Mouse (Mus musculus) E14TG2a.4 (cell line): ENCODE measurements around the gene Gm45717.
"Not testable (repeated sequence)": the region's sequence is repeated elsewhere in the genome, so short reads cannot be mapped to it uniquely, and the experiment has no call there.

Experiments used
- H3K27me3 ChIP-seq: 2 replicates; pipeline ENCODE4 v1.6.1; 2014; ENCODE audit warnings: low read length, control low read depth; ENCODE audit not compliant: insufficient read depth
- H3K36me3 ChIP-seq: 2 replicates; pipeline ENCODE4 v1.6.1; 2014; ENCODE audit warnings: low read length, control low read depth; ENCODE audit not compliant: insufficient read depth
- H3K4me1 ChIP-seq: replicated peaks from 2 replicates; pipeline ENCODE4 v1.6.1; 2014; ENCODE audit warnings: low read depth, low read length, control low read depth
- H3K4me3 ChIP-seq: replicated peaks from 2 replicates; pipeline ENCODE4 v1.5.1; 2014; ENCODE audit warnings: mild to moderate bottlenecking, low read length
- H3K9me3 ChIP-seq: 2 replicates; pipeline ENCODE4 v1.6.1; 2014; ENCODE audit warnings: low read length, control low read depth
- CTCF ChIP-seq: conservative IDR thresholded peaks from 2 replicates; pipeline ENCODE4 v1.5.1; 2014; ENCODE audit warnings: low read length
- NANOG ChIP-seq: IDR thresholded peaks from 2 replicates; pipeline ENCODE4 v1.6.1; 2014; ENCODE audit warnings: borderline replicate concordance, low read length, mixed read lengths
- POU5F1 ChIP-seq: IDR thresholded peaks from 2 replicates; pipeline ENCODE4 v1.6.1; 2014; ENCODE audit warnings: low read length, borderline replicate concordance

Gene Gm45717

GRCm38 (mm10) chr7:140973396-140974165 is 17.8 kb upstream of the Gm45717 start:
- Histone ChIP-seq H3K27me3 (no peaks in the 10 kb centered on the region), H3K9me3 (no peaks in the 10 kb centered on the region), H3K4me3 (0 out of 2 replicates have a peak overlapping the region, but pooled peaks have one; percentile 39), H3K4me1 (peaks cover 94% of the 10 kb centered on the region), H3K36me3 (peaks cover 32% of the 10 kb centered on the region)
- TF ChIP-seq CTCF: no peak
- no peak for TF ChIP-seq POU5F1
- TF ChIP-seq NANOG: no peak

- TF ChIP-seq POU5F1 (no peak), NANOG (no peak), CTCF (no peak)
- peaks cover 32% of the 10 kb centered on the region for H3K36me3 ChIP-seq
- H3K4me3 ChIP-seq: peak overlapping the region; percentile 79
- H3K9me3 ChIP-seq: no peaks in the 10 kb centered on the region
- no peaks in the 10 kb centered on the region for H3K27me3 ChIP-seq
- peaks cover 88% of the 10 kb centered on the region for H3K4me1 ChIP-seq
These were observed 15.9 kb upstream of the Gm45717 start for GRCm38 (mm10) chr7:140971479-140972171.

- Histone ChIP-seq H3K9me3 (no peaks in the 10 kb centered on the region), H3K27me3 (no peaks in the 10 kb centered on the region), H3K36me3 (peaks cover 32% of the 10 kb centered on the region), H3K4me3 (peak overlapping the region; percentile 79), H3K4me1 (peaks cover 88% of the 10 kb centered on the region)
- TF ChIP-seq NANOG (no peak), POU5F1 (no peak), CTCF (no peak)
These were observed 15.2 kb upstream of the Gm45717 start for GRCm38 (mm10) chr7:140970931-140971330.

- H3K27me3 ChIP-seq, H3K9me3 ChIP-seq: not testable (repeated sequence)
- peak overlapping the region; percentile 79 for H3K4me3 ChIP-seq
- H3K4me1 ChIP-seq: peaks cover 88% of the 10 kb centered on the region
- H3K36me3 ChIP-seq: peaks cover 32% of the 10 kb centered on the region
These were observed 13.0 kb upstream of the Gm45717 start for GRCm38 (mm10) chr7:140968710-140969109.

GRCm38 (mm10) chr7:140967862-140968591 is 12.3 kb upstream of the Gm45717 start:
- TF ChIP-seq NANOG (no peak), POU5F1 (no peak), CTCF (no peak)
- Histone ChIP-seq H3K36me3 (peaks cover 32% of the 10 kb centered on the region), H3K9me3 (no peaks in the 10 kb centered on the region), H3K27me3 (no peaks in the 10 kb centered on the region), H3K4me1 (peaks cover 87% of the 10 kb centered on the region), H3K4me3 (peak overlapping the region; percentile 79)

GRCm38 (mm10) chr7:140966921-140967320 is 11.2 kb upstream of the Gm45717 start, which contains the start of gene Ifitm1:
Ifitm1 (plus strand) TSS chr7:140967221.
- Histone ChIP-seq H3K36me3 (peaks cover 31% of the 10 kb centered on the region), H3K4me1 (peaks cover 87% of the 10 kb centered on the region), H3K4me3 (peak within 1 kb of the TSS; percentile 79), H3K27me3 (no peaks in the 10 kb centered on the region), H3K9me3 (no peaks in the 10 kb centered on the region)
- no peak for TF ChIP-seq POU5F1
- no peak for TF ChIP-seq CTCF
- no peak for TF ChIP-seq NANOG

GRCm38 (mm10) chr7:140962733-140963132 is 7.0 kb upstream of the Gm45717 start:
- H3K27me3 ChIP-seq: no peaks in the 10 kb centered on the region
- peak overlapping the region; percentile 72 for H3K4me3 ChIP-seq
- peaks cover 91% of the 10 kb centered on the region for H3K4me1 ChIP-seq
- TF ChIP-seq POU5F1 (no peak; the same call in 1 of the 2 replicates), CTCF (no peak), NANOG (no peak)
- no peaks in the 10 kb centered on the region for H3K36me3 ChIP-seq
- no peaks in the 10 kb centered on the region for H3K9me3 ChIP-seq

- no peaks in the 10 kb centered on the region for H3K36me3 ChIP-seq
- no peak overlapping the region for H3K4me3 ChIP-seq
- no peak for TF ChIP-seq POU5F1
- TF ChIP-seq NANOG: peak; percentile 67; the same call in 1 of the 2 replicates
- peaks cover 90% of the 10 kb centered on the region for H3K4me1 ChIP-seq
- H3K27me3 ChIP-seq: no peaks in the 10 kb centered on the region
- no peaks in the 10 kb centered on the region for H3K9me3 ChIP-seq
These were observed 5.7 kb upstream of the Gm45717 start for GRCm38 (mm10) chr7:140961416-140961815.
